Mouse (Mus musculus): ENCODE data around the gene Akap7. TPM values are rescaled to one million over a fixed set of nuclear protein-coding genes. Genes with fewer than 3 reads are reported as not detected.

The Akap7 gene
- polyA plus RNA-seq (2012; rRNA removed): 21.5 and 25.2 TPM in 2 replicates

DNA sequence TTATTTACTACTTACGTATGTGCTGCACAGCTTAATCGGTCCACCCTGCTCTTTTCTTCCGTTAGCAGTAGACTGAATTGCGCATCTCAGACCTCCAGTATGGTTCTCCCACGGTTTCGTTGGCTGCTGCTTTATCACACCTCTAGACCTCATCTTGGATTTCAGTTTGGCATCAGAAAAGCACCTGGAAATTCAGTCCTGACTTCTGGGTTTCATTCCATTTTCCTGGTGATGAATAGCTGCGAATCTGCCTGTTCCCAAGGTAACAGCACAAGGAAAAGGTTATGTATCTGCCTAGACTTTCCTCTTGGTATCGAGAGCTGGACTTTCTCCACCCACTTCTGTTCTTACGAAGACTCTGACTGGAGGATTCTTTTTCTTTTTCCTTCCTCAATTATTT is at the start of gene Akap7:
Gene Akap7, minus strand, starts transcription at position 101 of the 400 bp plus-strand sequence.

Other genes starting within 250 kb of the Akap7 start
- 103 and 132 TPM in 2 replicates for gene Epb41l2, start 51.9 kb upstream of the Akap7 start, polyA plus RNA-seq (2012; rRNA removed)
- 0.37 and 0.46 TPM in 2 replicates for gene Smlr1, start 228.4 kb upstream of the Akap7 start, polyA plus RNA-seq (2012; rRNA removed)